Mouse (Mus musculus): ENCODE results near the gene C2cd2l. TPM values are rescaled to one million over a fixed set of nuclear protein-coding genes. Genes with fewer than 3 reads are reported as not detected.

The C2cd2l gene
- polyA plus RNA-seq, 1 experiment from 2014 or later = 6.7 TPM

- Histone ChIP-seq H3K4me1 (ENCODE audit: insufficient read depth) (no peaks in the 10 kb centered on the region), H3K9me3 (ENCODE audit: low read depth, low read length) (no peaks in the 10 kb centered on the region), H3K27ac (ENCODE audit: low read depth) (peak overlapping the region; percentile 98), H3K36me3 (ENCODE audit: insufficient read depth) (peaks cover 59% of the 10 kb centered on the region), H3K4me2 (peak overlapping the region; percentile 59), H3K9ac (peak overlapping the region; percentile 99), H3K4me3 (ENCODE audit: low read depth, low read length) (peak overlapping the region; percentile 99), H3K27me3 (ENCODE audit: insufficient read depth, low read length) (no peaks in the 10 kb centered on the region)
- DNase-seq = peak; percentile 32
- no peak for TF ChIP-seq CTCF (IDR thresholded peaks at IDR 0.05; ENCODE audit: low read depth)
- ATAC-seq (ENCODE audit: insufficient read depth) = no peak
- under 1% methylated on average over 5 of the region's 5 CpGs for WGBS
These were observed 16.0 kb upstream of the C2cd2l start for GRCm38 (mm10) chr9:44336093-44336406.

GRCm38 (mm10) chr9:44335331-44336092, 15.4 kb upstream of the C2cd2l start:
- Histone ChIP-seq H3K27ac (ENCODE audit: low read depth) (peak overlapping the region; percentile 98), H3K4me3 (ENCODE audit: low read depth, low read length) (peak overlapping the region; percentile 99), H3K9ac (peak overlapping the region; percentile 99), H3K9me3 (ENCODE audit: low read depth, low read length) (no peaks in the 10 kb centered on the region), H3K4me1 (ENCODE audit: insufficient read depth) (no peaks in the 10 kb centered on the region), H3K4me2 (peak overlapping the region; percentile 59), H3K27me3 (ENCODE audit: insufficient read depth, low read length) (no peaks in the 10 kb centered on the region), H3K36me3 (ENCODE audit: insufficient read depth) (peaks cover 60% of the 10 kb centered on the region)
- ATAC-seq (ENCODE audit: insufficient read depth) (no peak), DNase-seq (peak; percentile 57)
- WGBS = under 1% methylated on average over 50 of the region's 50 CpGs
- no peak for TF ChIP-seq CTCF (IDR thresholded peaks at IDR 0.05; ENCODE audit: low read depth)

GRCm38 (mm10) chr9:44334396-44335330, 14.6 kb upstream of the C2cd2l start, which contains the start of gene H2afx:
TSS of gene H2afx (plus strand) at chr9:44334694.
- H3K4me2 ChIP-seq = peak within 1 kb of the TSS; percentile 59
- peaks cover 62% of the 10 kb centered on the region for H3K36me3 ChIP-seq (ENCODE audit: insufficient read depth)
- peak; percentile 47 for TF ChIP-seq CTCF (IDR thresholded peaks at IDR 0.05; ENCODE audit: low read depth)
- WGBS = under 1% methylated on average over 91 of the region's 91 CpGs
- DNase-seq (peak; percentile 100), ATAC-seq (ENCODE audit: insufficient read depth) (peak; percentile 95)
- peak within 1 kb of the TSS; percentile 99 for H3K4me3 ChIP-seq (ENCODE audit: low read depth, low read length)
- H3K27me3 ChIP-seq (ENCODE audit: insufficient read depth, low read length) = no peaks in the 10 kb centered on the region
- H3K9me3 ChIP-seq (ENCODE audit: low read depth, low read length) = no peaks in the 10 kb centered on the region
- peak within 1 kb of the TSS; percentile 99 for H3K9ac ChIP-seq
- H3K4me1 ChIP-seq (ENCODE audit: insufficient read depth) = no peaks in the 10 kb centered on the region
- peak within 1 kb of the TSS; percentile 98 for H3K27ac ChIP-seq (ENCODE audit: low read depth)

GRCm38 (mm10) chr9:44332918-44333638, 13.0 kb upstream of the C2cd2l start:
- Histone ChIP-seq H3K36me3 (ENCODE audit: insufficient read depth) (peaks cover 63% of the 10 kb centered on the region), H3K4me3 (ENCODE audit: low read depth, low read length) (no peak overlapping the region), H3K27me3 (ENCODE audit: insufficient read depth, low read length) (no peaks in the 10 kb centered on the region), H3K4me2 (no peak overlapping the region), H3K27ac (ENCODE audit: low read depth) (no peak overlapping the region), H3K4me1 (ENCODE audit: insufficient read depth) (no peaks in the 10 kb centered on the region), H3K9me3 (ENCODE audit: low read depth, low read length) (no peaks in the 10 kb centered on the region), H3K9ac (no peak overlapping the region)
- ATAC-seq (ENCODE audit: insufficient read depth) (no peak), DNase-seq (no peak)
- 94% methylated on average over 13 of the region's 13 CpGs for WGBS
- TF ChIP-seq CTCF (IDR thresholded peaks at IDR 0.05; ENCODE audit: low read depth) = no peak

GRCm38 (mm10) chr9:44330736-44331135, 10.7 kb upstream of the C2cd2l start:
- Histone ChIP-seq H3K4me3 (ENCODE audit: low read depth, low read length) (no peak overlapping the region), H3K27ac (ENCODE audit: low read depth) (no peak overlapping the region), H3K9ac (no peak overlapping the region), H3K4me2 (no peak overlapping the region), H3K9me3 (ENCODE audit: low read depth, low read length) (no peaks in the 10 kb centered on the region), H3K36me3 (ENCODE audit: insufficient read depth) (peaks cover 52% of the 10 kb centered on the region), H3K4me1 (ENCODE audit: insufficient read depth) (0 out of 2 replicates have a peak, but pooled peaks cover 3% of the 10 kb centered on the region), H3K27me3 (ENCODE audit: insufficient read depth, low read length) (no peaks in the 10 kb centered on the region)
- no peak for TF ChIP-seq CTCF (IDR thresholded peaks at IDR 0.05; ENCODE audit: low read depth)
- no peak for ATAC-seq (ENCODE audit: insufficient read depth)
- 89% methylated on average over 6 of the region's 6 CpGs for WGBS
- no peak for DNase-seq

- 87% methylated on average over 5 of the region's 5 CpGs for WGBS
- Histone ChIP-seq H3K4me1 (ENCODE audit: insufficient read depth) (0 out of 2 replicates have a peak, but pooled peaks cover 3% of the 10 kb centered on the region), H3K9me3 (ENCODE audit: low read depth, low read length) (no peaks in the 10 kb centered on the region), H3K36me3 (ENCODE audit: insufficient read depth) (peaks cover 42% of the 10 kb centered on the region), H3K4me3 (ENCODE audit: low read depth, low read length) (peak overlapping the region; percentile 80), H3K4me2 (peak overlapping the region; percentile 82), H3K27me3 (ENCODE audit: insufficient read depth, low read length) (no peaks in the 10 kb centered on the region), H3K9ac (peak overlapping the region; percentile 87), H3K27ac (ENCODE audit: low read depth) (peak overlapping the region; percentile 96)
- DNase-seq (no peak), ATAC-seq (ENCODE audit: insufficient read depth) (no peak)
- TF ChIP-seq CTCF (IDR thresholded peaks at IDR 0.05; ENCODE audit: low read depth) = no peak
These were observed 7.8 kb upstream of the C2cd2l start for GRCm38 (mm10) chr9:44327926-44328325.

All from lung, embryonic 14.5 days (tissue).